Mouse (Mus musculus) G1E (cell line): ENCODE results near the gene Foxq1.

Source experiments
- CTCF ChIP-seq: IDR thresholded peaks from 2 replicates; pipeline ENCODE4 v1.5.1; 2012; ENCODE audit warnings: low read depth, low read length, inconsistent platforms, mixed read lengths
- GATA1 ChIP-seq: IDR thresholded peaks from 2 replicates; pipeline ENCODE4 v1.6.1; 2012; ENCODE audit warnings: borderline replicate concordance, low read length, inconsistent platforms, mixed read lengths
- GATA2 ChIP-seq: IDR thresholded peaks from 2 replicates; pipeline ENCODE4 v1.6.1; 2012; ENCODE audit warnings: low read depth, low read length, inconsistent platforms, borderline replicate concordance
- POLR2AphosphoS5 ChIP-seq: IDR thresholded peaks from 2 replicates; pipeline ENCODE4 v1.6.1; 2012; ENCODE audit warnings: low read depth, low read length, inconsistent platforms; ENCODE audit not compliant: insufficient replicate concordance
- TAL1 ChIP-seq: conservative IDR thresholded peaks from 2 replicates; pipeline ENCODE4 v1.6.1; 2012; ENCODE audit warnings: low read depth, low read length, inconsistent platforms, mixed read lengths

GRCm38 (mm10) chr13:31518971-31519370 lies 37.0 kb upstream of the Foxq1 start:
- TF ChIP-seq CTCF (no peak), TAL1 (no peak), GATA1 (no peak), GATA2 (no peak), POLR2AphosphoS5 (no peak)
